Mouse (Mus musculus) ES-Bruce4 (cell line): ENCODE data around the gene Utp14b. TPM values are rescaled to one million over a fixed set of nuclear protein-coding genes. Genes with fewer than 3 reads are reported as not detected.
A peak's percentile ranks its signal among the peaks of the same experiment; 100 is the strongest.

Experiments
- H3K27ac ChIP-seq: 2 replicates; pipeline ENCODE4 v1.5.1; 2012; ENCODE audit warnings: low read length, inconsistent platforms; ENCODE audit not compliant: insufficient read depth
- H3K27me3 ChIP-seq: 2 replicates; pipeline ENCODE4 v1.6.1; 2012; ENCODE audit warnings: mild to moderate bottlenecking, low read length, inconsistent platforms; ENCODE audit not compliant: control insufficient read depth, poor library complexity, insufficient read depth, severe bottlenecking
- H3K36me3 ChIP-seq: 2 replicates; pipeline ENCODE4 v1.6.1; 2012; ENCODE audit warnings: inconsistent platforms, mild to moderate bottlenecking, low read length, moderate library complexity; ENCODE audit not compliant: control insufficient read depth, poor library complexity, insufficient read depth, severe bottlenecking
- H3K4me1 ChIP-seq: one replicate; pipeline ENCODE4 v1.8.1; 2011; ENCODE audit warnings: low read length; ENCODE audit not compliant: control insufficient read depth, insufficient read depth
- H3K4me3 ChIP-seq: 2 replicates; pipeline ENCODE4 v1.5.1; 2011; ENCODE audit warnings: low read depth, mild to moderate bottlenecking, low read length
- H3K9ac ChIP-seq: 2 replicates; pipeline ENCODE4 v1.6.1; 2012; ENCODE audit warnings: low read depth, mild to moderate bottlenecking, inconsistent platforms; ENCODE audit not compliant: poor library complexity, severe bottlenecking
- H3K9me3 ChIP-seq: replicated peaks from 2 replicates; pipeline ENCODE4 v1.6.1; 2012; ENCODE audit warnings: mild to moderate bottlenecking, low read length, inconsistent platforms; ENCODE audit not compliant: control insufficient read depth, poor library complexity, insufficient read depth, severe bottlenecking
- CTCF ChIP-seq: IDR thresholded peaks from one replicate; pipeline ENCODE4 v1.8.1; 2011; ENCODE audit warnings: low read depth, low read length
- EP300 ChIP-seq: IDR thresholded peaks from 2 replicates; pipeline ENCODE4 v1.6.1; 2011; ENCODE audit warnings: low read depth, low read length; ENCODE audit not compliant: insufficient read depth
- POLR2A ChIP-seq: IDR thresholded peaks from one replicate; pipeline ENCODE4 v1.8.1; 2011; ENCODE audit warnings: low read length; ENCODE audit not compliant: insufficient read depth
- polyA plus RNA-seq: library from polyadenylated mRNA; stranded (reverse); fragments of >200 nt; gene quantifications from 2 replicates; pipeline ENCODE4 v1.2.4, GENCODE M21; 2011; ENCODE audit warnings: low read depth; ENCODE audit not compliant: missing spikeins, insufficient read depth, insufficient read length

Utp14b gene
- polyA plus RNA-seq, 1 experiment = 58.8 TPM

DNA sequence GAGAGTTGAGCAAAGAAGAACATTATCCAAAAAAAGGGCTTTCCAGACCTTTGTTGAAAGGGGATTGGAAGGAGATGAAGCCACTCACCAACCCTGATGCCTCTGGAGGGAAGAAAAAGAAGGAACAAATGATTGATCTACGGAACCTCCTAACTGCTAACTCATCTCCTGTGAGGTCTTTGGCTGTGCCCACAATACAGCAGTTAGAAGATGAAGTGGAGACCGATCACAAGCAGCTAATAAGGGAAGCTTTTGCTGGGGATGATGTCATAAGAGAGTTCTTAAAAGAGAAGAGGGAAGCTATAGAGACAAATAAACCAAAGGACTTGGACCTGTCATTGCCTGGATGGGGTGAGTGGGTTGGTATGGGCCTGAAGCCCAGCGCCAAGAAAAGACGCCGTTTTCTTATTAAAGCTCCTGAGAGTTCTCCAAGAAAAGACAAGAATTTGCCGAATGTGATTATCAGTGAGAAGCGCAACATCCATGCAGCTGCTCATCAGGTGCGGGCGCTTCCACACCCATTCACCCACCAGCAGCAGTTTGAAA lies 8.2 kb downstream of the Utp14b start:
- H3K4me3 ChIP-seq = no peak overlapping the region
- H3K9me3 ChIP-seq = no peaks in the 10 kb centered on the region
- H3K4me1 ChIP-seq = no peaks in the 10 kb centered on the region
- no peak overlapping the region for H3K9ac ChIP-seq
- H3K27me3 ChIP-seq = no peaks in the 10 kb centered on the region
- TF ChIP-seq EP300 (no peak), CTCF (no peak), POLR2A (no peak)
- peaks cover 39% of the 10 kb centered on the region for H3K36me3 ChIP-seq
- H3K27ac ChIP-seq = no peak overlapping the region

DNA sequence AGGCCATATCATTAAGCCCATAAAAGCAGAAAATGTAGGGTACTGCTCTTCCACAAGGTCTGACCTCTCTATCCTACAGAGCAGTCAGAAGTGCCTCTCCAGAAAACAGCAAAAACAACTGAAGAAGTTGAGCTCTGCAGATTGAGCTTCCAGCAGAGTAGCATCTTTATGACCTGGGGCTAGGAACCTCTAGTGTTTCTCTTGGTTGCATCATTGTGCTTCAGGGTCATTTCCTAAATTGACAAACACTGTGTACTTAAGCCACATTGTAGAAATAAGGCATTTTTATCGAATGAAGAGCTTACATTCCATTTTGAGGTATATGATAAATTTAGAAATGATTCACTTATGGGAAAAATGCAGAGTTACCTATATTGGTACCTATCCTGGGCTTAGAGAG lies 8.7 kb downstream of the Utp14b start:
- no peak overlapping the region for H3K27ac ChIP-seq
- peaks cover 39% of the 10 kb centered on the region for H3K36me3 ChIP-seq
- H3K4me3 ChIP-seq = no peak overlapping the region
- H3K9me3 ChIP-seq = no peaks in the 10 kb centered on the region
- no peak overlapping the region for H3K9ac ChIP-seq
- no peaks in the 10 kb centered on the region for H3K4me1 ChIP-seq
- TF ChIP-seq POLR2A (no peak), EP300 (no peak), CTCF (no peak)
- H3K27me3 ChIP-seq = no peaks in the 10 kb centered on the region

DNA sequence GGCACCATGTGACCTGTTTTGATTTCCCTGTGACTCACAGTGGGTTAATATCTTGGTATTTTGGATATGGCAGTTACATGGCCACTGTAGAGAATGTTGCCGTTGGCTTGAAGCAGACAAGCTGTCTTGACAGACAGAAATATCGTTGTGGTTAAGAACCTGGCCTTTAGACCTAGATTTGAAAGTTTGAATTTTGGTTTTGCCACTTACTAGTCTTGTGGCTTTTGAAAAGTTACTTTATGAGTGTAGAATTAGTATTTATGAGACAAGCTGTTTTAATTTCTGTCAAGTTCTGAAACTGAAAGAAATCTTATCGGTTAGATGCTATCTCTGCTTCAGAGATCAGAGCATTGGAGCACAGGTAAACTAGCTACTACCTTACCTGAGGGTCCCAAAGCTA lies 24.5 kb downstream of the Utp14b start:
- Histone ChIP-seq H3K9me3 (no peaks in the 10 kb centered on the region), H3K27ac (no peak overlapping the region), H3K9ac (no peak overlapping the region), H3K36me3 (no peaks in the 10 kb centered on the region; the same call in 1 of the 2 replicates), H3K4me1 (no peaks in the 10 kb centered on the region), H3K27me3 (no peaks in the 10 kb centered on the region), H3K4me3 (no peak overlapping the region)
- TF ChIP-seq CTCF (no peak), EP300 (no peak), POLR2A (no peak)

- Histone ChIP-seq H3K4me3 (no peak overlapping the region), H3K36me3 (no peaks in the 10 kb centered on the region; the same call in 1 of the 2 replicates), H3K4me1 (no peaks in the 10 kb centered on the region), H3K27me3 (no peaks in the 10 kb centered on the region), H3K9me3 (no peaks in the 10 kb centered on the region), H3K27ac (no peak overlapping the region), H3K9ac (no peak overlapping the region)
- TF ChIP-seq CTCF = no peak
Measured at GRCm38 (mm10) chr1:78684128-78684527, 26.3 kb downstream of the Utp14b start.

- Histone ChIP-seq H3K4me3 (no peak overlapping the region), H3K36me3 (peaks cover 12% of the 10 kb centered on the region), H3K9ac (no peak overlapping the region), H3K4me1 (no peaks in the 10 kb centered on the region), H3K27ac (no peak overlapping the region), H3K27me3 (no peaks in the 10 kb centered on the region), H3K9me3 (no peaks in the 10 kb centered on the region)
- no peak for TF ChIP-seq EP300
- TF ChIP-seq CTCF = peak; percentile 41
Measured at GRCm38 (mm10) chr1:78686872-78687271, 29.0 kb downstream of the Utp14b start.

DNA sequence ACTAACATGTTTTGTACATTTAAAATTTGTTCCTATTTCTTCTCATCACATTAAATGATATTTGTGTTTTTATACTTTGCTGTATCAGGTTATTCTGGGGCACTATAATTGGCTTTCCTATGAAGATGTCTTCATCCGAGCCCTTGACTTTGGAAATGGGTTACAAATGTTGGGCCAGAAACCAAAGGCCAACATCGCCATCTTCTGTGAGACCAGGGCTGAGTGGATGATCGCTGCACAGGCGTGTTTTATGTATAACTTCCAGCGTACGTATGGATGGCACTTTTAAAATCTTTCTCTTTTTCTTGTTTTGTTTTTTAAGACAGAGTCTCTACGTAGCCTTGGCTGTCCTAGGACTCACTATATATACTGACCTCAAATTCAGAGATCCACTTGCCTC lies 30.3 kb downstream of the Utp14b start:
- Histone ChIP-seq H3K27ac (no peak overlapping the region), H3K27me3 (no peaks in the 10 kb centered on the region), H3K4me3 (no peak overlapping the region), H3K4me1 (no peaks in the 10 kb centered on the region), H3K9ac (no peak overlapping the region), H3K36me3 (peaks cover 19% of the 10 kb centered on the region), H3K9me3 (no peaks in the 10 kb centered on the region)
- TF ChIP-seq CTCF (no peak), EP300 (no peak), POLR2A (no peak)
